Mouse (Mus musculus) kidney, embryonic 16.5 days (tissue): ENCODE results near the gene Nhp2. TPM values are rescaled to one million over a fixed set of nuclear protein-coding genes. Genes with fewer than 3 reads are reported as not detected.
A peak's percentile ranks its signal among the peaks of the same experiment; 100 is the strongest.
"Not testable (repeated sequence)": the region's sequence is repeated elsewhere in the genome, so short reads cannot be mapped to it uniquely, and the experiment has no call there.

Experiments used
- ATAC-seq: fragments of 200-750 bp; cut with Nextera tagmentation; 2 replicates; pipeline ENCODE4 v1.8.0; 2017; ENCODE audit warnings: moderate TSS enrichment; ENCODE audit not compliant: low FRiP score, low TSS enrichment
- H3K27ac ChIP-seq: fragments of 300-500 bp; sonication (generic); 2 replicates; pipeline ENCODE4 v1.5.1; 2014; ENCODE audit warnings: low read length
- H3K27me3 ChIP-seq: fragments of 300-500 bp; sonication (generic); 2 replicates; pipeline ENCODE4 v1.6.1; 2014; ENCODE audit warnings: low read length, control low read depth, mixed read lengths; ENCODE audit not compliant: insufficient read depth
- H3K36me3 ChIP-seq: fragments of 300-500 bp; sonication (generic); 2 replicates; pipeline ENCODE4 v1.6.1; 2014; ENCODE audit warnings: low read length, control low read depth, mixed read lengths; ENCODE audit not compliant: insufficient read depth
- H3K4me1 ChIP-seq: fragments of 300-500 bp; sonication (generic); 2 replicates; pipeline ENCODE4 v1.6.1; 2014; ENCODE audit warnings: low read length, control low read depth, mixed read lengths; ENCODE audit not compliant: insufficient read depth
- H3K4me2 ChIP-seq: fragments of 300-500 bp; sonication (generic); replicated peaks from 2 replicates; pipeline ENCODE4 v1.6.1; 2014; ENCODE audit warnings: low read depth, low read length
- H3K4me3 ChIP-seq: fragments of 300-500 bp; sonication (generic); 2 replicates; pipeline ENCODE4 v1.5.1; 2014; ENCODE audit warnings: mild to moderate bottlenecking, low read length
- H3K9ac ChIP-seq: fragments of 300-500 bp; sonication (generic); replicated peaks from 2 replicates; pipeline ENCODE4 v1.6.1; 2014; ENCODE audit warnings: low read length
- H3K9me3 ChIP-seq: fragments of 300-500 bp; sonication (generic); 2 replicates; pipeline ENCODE4 v1.6.1; 2016; ENCODE audit warnings: low read length, control low read depth
- WGBS: fragments of 180-500 bp; shearing (Covaris S2); extraction: QIAGEN DNeasy Blood & Tissue Kit; methylation state at CpG from one replicate; pipeline ENCODE4 v1.1.7; 2014; 5-methylcytosine and 5-hydroxymethylcytosine counted together
- polyA plus RNA-seq: library from polyadenylated mRNA; unstranded; fragments of >200 nt; fragmentation: Nextera tagmentation; extraction: Ambion mirVana; gene quantifications from 2 replicates; pipeline ENCODE4 v1.2.1, GENCODE M21; 2015

Nhp2 gene
- polyA plus RNA-seq, 1 experiment from 2014 or later = 156 TPM

GRCm38 (mm10) chr11:51616113-51616512 is 3.4 kb upstream of the Nhp2 start:
- H3K9ac ChIP-seq = peak overlapping the region; percentile 81
- WGBS = 91% methylated on average over 7 of the region's 7 CpGs
- not testable (repeated sequence) for H3K9me3 ChIP-seq, H3K36me3 ChIP-seq, H3K27me3 ChIP-seq, ATAC-seq
- H3K4me2 ChIP-seq = peak overlapping the region; percentile 80
- peak overlapping the region; percentile 50 for H3K4me3 ChIP-seq
- peaks cover 23% of the 10 kb centered on the region for H3K4me1 ChIP-seq
- H3K27ac ChIP-seq = peak overlapping the region; percentile 96

- Histone ChIP-seq H3K36me3 (peaks cover 9% of the 10 kb centered on the region), H3K4me2 (no peak overlapping the region), H3K4me3 (no peak overlapping the region), H3K4me1 (peaks cover 25% of the 10 kb centered on the region), H3K27ac (no peak overlapping the region), H3K9me3 (no peaks in the 10 kb centered on the region), H3K27me3 (no peaks in the 10 kb centered on the region), H3K9ac (no peak overlapping the region)
- ATAC-seq = no peak
- WGBS = under 1% methylated on average over 4 of the region's 4 CpGs
These were observed 1.8 kb upstream of the Nhp2 start for GRCm38 (mm10) chr11:51617693-51618092.

GRCm38 (mm10) chr11:51618894-51619408 is 584 bp upstream of the Nhp2 start:
- WGBS = 57% methylated on average over 8 of the region's 8 CpGs
- H3K36me3 ChIP-seq = peaks cover 21% of the 10 kb centered on the region
- no peaks in the 10 kb centered on the region for H3K27me3 ChIP-seq
- no peak overlapping the region for H3K27ac ChIP-seq
- peaks cover 25% of the 10 kb centered on the region for H3K4me1 ChIP-seq
- ATAC-seq = peak; percentile 47
- H3K9ac ChIP-seq = no peak overlapping the region
- H3K9me3 ChIP-seq = no peaks in the 10 kb centered on the region
- H3K4me2 ChIP-seq = peak overlapping the region; percentile 78
- H3K4me3 ChIP-seq = peak overlapping the region; percentile 96

GRCm38 (mm10) chr11:51620084-51620483 is 549 bp downstream of the Nhp2 start:
- H3K9me3 ChIP-seq = no peaks in the 10 kb centered on the region
- peak overlapping the region; percentile 78 for H3K4me2 ChIP-seq
- peaks cover 21% of the 10 kb centered on the region for H3K4me1 ChIP-seq
- under 1% methylated on average over 11 of the region's 11 CpGs for WGBS
- H3K36me3 ChIP-seq = peaks cover 32% of the 10 kb centered on the region
- H3K4me3 ChIP-seq = peak overlapping the region; percentile 96
- H3K27ac ChIP-seq = no peak overlapping the region
- peak overlapping the region; percentile 83 for H3K9ac ChIP-seq
- H3K27me3 ChIP-seq = no peaks in the 10 kb centered on the region
- ATAC-seq = no peak

GRCm38 (mm10) chr11:51621776-51622175 is 2.2 kb downstream of the Nhp2 start:
- WGBS = 98% methylated on average over 2 of the region's 2 CpGs
- Histone ChIP-seq H3K9ac (no peak overlapping the region), H3K36me3 (peaks cover 45% of the 10 kb centered on the region), H3K4me2 (no peak overlapping the region), H3K9me3 (no peaks in the 10 kb centered on the region), H3K4me1 (peaks cover 12% of the 10 kb centered on the region), H3K27ac (no peak overlapping the region), H3K4me3 (no peak overlapping the region), H3K27me3 (no peaks in the 10 kb centered on the region)
- no peak for ATAC-seq

- H3K36me3 ChIP-seq = peaks cover 56% of the 10 kb centered on the region
- no peak overlapping the region for H3K4me3 ChIP-seq
- H3K4me2 ChIP-seq = no peak overlapping the region
- no peak overlapping the region for H3K9ac ChIP-seq
- peaks cover 12% of the 10 kb centered on the region for H3K4me1 ChIP-seq
- no peaks in the 10 kb centered on the region for H3K9me3 ChIP-seq
- no peaks in the 10 kb centered on the region for H3K27me3 ChIP-seq
- no peak overlapping the region for H3K27ac ChIP-seq
- no peak for ATAC-seq
- 84% methylated on average over 7 of the region's 7 CpGs for WGBS
These were observed 3.5 kb downstream of the Nhp2 start for GRCm38 (mm10) chr11:51622971-51623491.

- Histone ChIP-seq H3K27me3 (no peaks in the 10 kb centered on the region), H3K27ac (no peak overlapping the region), H3K36me3 (peaks cover 57% of the 10 kb centered on the region), H3K4me2 (no peak overlapping the region), H3K9me3 (no peaks in the 10 kb centered on the region), H3K4me3 (no peak overlapping the region), H3K4me1 (peaks cover 10% of the 10 kb centered on the region), H3K9ac (no peak overlapping the region)
- 78% methylated on average over 5 of the region's 5 CpGs for whole genome bisulfite sequencing
- ATAC-seq = no peak
These were observed 5.8 kb downstream of the Nhp2 start for GRCm38 (mm10) chr11:51625187-51625820.

- peaks cover 51% of the 10 kb centered on the region for H3K36me3 ChIP-seq
- H3K9me3 ChIP-seq = no peaks in the 10 kb centered on the region
- H3K4me3 ChIP-seq = no peak overlapping the region
- ATAC-seq = no peak
- H3K27me3 ChIP-seq = no peaks in the 10 kb centered on the region
- H3K9ac ChIP-seq = no peak overlapping the region
- H3K27ac ChIP-seq = no peak overlapping the region
- no peak overlapping the region for H3K4me2 ChIP-seq
- peaks cover 13% of the 10 kb centered on the region for H3K4me1 ChIP-seq
- 93% methylated on average over 9 of the region's 9 CpGs for WGBS
These were observed 7.9 kb downstream of the Nhp2 start for GRCm38 (mm10) chr11:51627425-51627824.

- H3K9ac ChIP-seq = no peak overlapping the region
- no peak overlapping the region for H3K4me2 ChIP-seq
- no peak for ATAC-seq
- 82% methylated on average over 8 of the region's 8 CpGs for WGBS
- H3K27me3 ChIP-seq = no peaks in the 10 kb centered on the region
- peaks cover 46% of the 10 kb centered on the region for H3K36me3 ChIP-seq
- no peak overlapping the region for H3K4me3 ChIP-seq
- H3K9me3 ChIP-seq = no peaks in the 10 kb centered on the region
- no peak overlapping the region for H3K27ac ChIP-seq
- H3K4me1 ChIP-seq = peaks cover 17% of the 10 kb centered on the region
These were observed 8.4 kb downstream of the Nhp2 start for GRCm38 (mm10) chr11:51627907-51628306.

GRCm38 (mm10) chr11:51629651-51630314 is 10.2 kb downstream of the Nhp2 start:
- H3K4me1 ChIP-seq = peaks cover 17% of the 10 kb centered on the region
- peaks cover 31% of the 10 kb centered on the region for H3K36me3 ChIP-seq
- 77% methylated on average over 15 of the region's 15 CpGs for WGBS
- no peaks in the 10 kb centered on the region for H3K9me3 ChIP-seq
- no peak for ATAC-seq
- no peak overlapping the region; the same call in 1 of the 2 replicates for H3K9ac ChIP-seq
- H3K27ac ChIP-seq = no peak overlapping the region
- no peak overlapping the region for H3K4me2 ChIP-seq
- no peaks in the 10 kb centered on the region for H3K27me3 ChIP-seq
- no peak overlapping the region for H3K4me3 ChIP-seq
